Mouse (Mus musculus) midbrain, postnatal 0 days (tissue): Measurements from ENCODE around the gene Pnkp. TPM values are rescaled to one million over a fixed set of nuclear protein-coding genes. Genes with fewer than 3 reads are reported as not detected.

Experiments used
- ATAC-seq: fragments of 200-750 bp; cut with Nextera tagmentation; 2 replicates; pipeline ENCODE4 v1.8.0; 2017; ENCODE audit warnings: moderate number of reproducible peaks, mild to moderate bottlenecking, moderate TSS enrichment, moderate library complexity; ENCODE audit not compliant: low FRiP score
- DNase-seq: peaks from one replicate; pipeline ENCODE4 v3.0.0-alpha.2; 2015; ENCODE audit warnings: low spot score
- H3K27ac ChIP-seq: fragments of 300-500 bp; sonication (generic); 2 replicates; pipeline ENCODE4 v1.5.1; 2014; ENCODE audit warnings: low read depth, mild to moderate bottlenecking, low read length, mixed read lengths
- H3K27me3 ChIP-seq: fragments of 300-500 bp; sonication (generic); 2 replicates; pipeline ENCODE4 v1.6.1; 2014; ENCODE audit warnings: low read length, control low read depth, mixed read lengths; ENCODE audit not compliant: insufficient read depth
- H3K36me3 ChIP-seq: fragments of 300-500 bp; sonication (generic); 2 replicates; pipeline ENCODE4 v1.6.1; 2014; ENCODE audit warnings: low read length, control low read depth, mixed read lengths; ENCODE audit not compliant: insufficient read depth
- H3K4me1 ChIP-seq: fragments of 300-500 bp; sonication (generic); 2 replicates; pipeline ENCODE4 v1.6.1; 2014; ENCODE audit warnings: mild to moderate bottlenecking, control low read depth, antibody characterized with exemption, low read length, mixed read lengths; ENCODE audit not compliant: insufficient read depth
- H3K4me2 ChIP-seq: fragments of 300-500 bp; sonication (generic); 2 replicates; pipeline ENCODE4 v1.6.1; 2014; ENCODE audit warnings: low read depth, mild to moderate bottlenecking, low read length, mixed read lengths; ENCODE audit not compliant: poor library complexity, severe bottlenecking
- H3K4me3 ChIP-seq: fragments of 300-500 bp; sonication (generic); 2 replicates; pipeline ENCODE4 v1.5.1; 2014; ENCODE audit warnings: low read depth, mild to moderate bottlenecking, low read length, moderate library complexity
- H3K9ac ChIP-seq: fragments of 300-500 bp; sonication (generic); replicated peaks from 2 replicates; pipeline ENCODE4 v1.6.1; 2014; ENCODE audit warnings: mild to moderate bottlenecking, low read length, moderate library complexity, mixed read lengths; ENCODE audit not compliant: poor library complexity, severe bottlenecking
- H3K9me3 ChIP-seq: fragments of 300-500 bp; sonication (generic); 2 replicates; pipeline ENCODE4 v1.6.1; 2016; ENCODE audit warnings: low read length, control low read depth
- CTCF ChIP-seq: IDR thresholded peaks from 2 replicates; pipeline ENCODE4 v1.5.1; 2016; ENCODE audit warnings: antibody characterized with exemption, mild to moderate bottlenecking
- WGBS: fragments of 180-500 bp; shearing (Covaris S2); extraction: QIAGEN DNeasy Blood & Tissue Kit; methylation state at CpG from one replicate; pipeline ENCODE4 v1.1.7; 2014; 5-methylcytosine and 5-hydroxymethylcytosine counted together
- polyA plus RNA-seq: library from polyadenylated mRNA; unstranded; fragments of >200 nt; fragmentation: Nextera tagmentation; extraction: Ambion mirVana; gene quantifications from 2 replicates; pipeline ENCODE4 v1.2.1, GENCODE M21; 2015
- total RNA-seq: library from RNA; depleted of rRNA; stranded (reverse); fragments of >200 nt; gene quantifications from 2 replicates; pipeline ENCODE4 v1.2.3, GENCODE M21; 2014

The Pnkp gene
- total and polyA plus RNA-seq, 2 experiments from 2014 or later = 31.2 to 32.4 TPM

- H3K27ac ChIP-seq = no peak overlapping the region
- 36% methylated on average over 9 of the region's 9 CpGs for WGBS
Observed at GRCm38 (mm10) chr7:44867802-44868201, 10.9 kb downstream of the Pnkp start.

GRCm38 (mm10) chr7:44868465-44868864, 11.5 kb downstream of the Pnkp start:
- peak overlapping the region; percentile 99 for H3K9ac ChIP-seq
- no peaks in the 10 kb centered on the region for H3K9me3 ChIP-seq
- H3K4me3 ChIP-seq = peak overlapping the region; percentile 98
- H3K27me3 ChIP-seq = no peaks in the 10 kb centered on the region
- H3K36me3 ChIP-seq = peaks cover 21% of the 10 kb centered on the region
- 4% methylated on average over 16 of the region's 16 CpGs for WGBS
- H3K4me2 ChIP-seq = peak overlapping the region; percentile 92
- DNase-seq (no peak), ATAC-seq (no peak)
- H3K27ac ChIP-seq = peak overlapping the region; percentile 100
- H3K4me1 ChIP-seq = peaks cover 24% of the 10 kb centered on the region
- TF ChIP-seq CTCF = no peak

More at GRCm38 (mm10) chr7:44867802-44868201, 10.9 kb downstream of the Pnkp start:
- no peak for DNase-seq
- H3K4me3 ChIP-seq = peak overlapping the region; percentile 98
- ATAC-seq = no peak
- no peak for TF ChIP-seq CTCF
- H3K9ac ChIP-seq = peak overlapping the region; percentile 29; the same call in 1 of the 2 replicates
- H3K27me3 ChIP-seq = no peaks in the 10 kb centered on the region
- H3K9me3 ChIP-seq = no peaks in the 10 kb centered on the region
- peaks cover 24% of the 10 kb centered on the region for H3K4me1 ChIP-seq
- H3K4me2 ChIP-seq = peak overlapping the region; percentile 92
- peaks cover 27% of the 10 kb centered on the region for H3K36me3 ChIP-seq

GRCm38 (mm10) chr7:44868919-44869696, 12.2 kb downstream of the Pnkp start:
- Histone ChIP-seq H3K4me2 (peak overlapping the region; percentile 92), H3K4me1 (peaks cover 24% of the 10 kb centered on the region), H3K4me3 (peak overlapping the region; percentile 98), H3K9me3 (no peaks in the 10 kb centered on the region), H3K27me3 (no peaks in the 10 kb centered on the region), H3K27ac (peak overlapping the region; percentile 100), H3K9ac (peak overlapping the region; percentile 99), H3K36me3 (peaks cover 14% of the 10 kb centered on the region)
- WGBS = 2% methylated on average over 82 of the region's 108 CpGs
- TF ChIP-seq CTCF = peak; percentile 6; the same call in 1 of the 2 replicates
- ATAC-seq (peak; percentile 8), DNase-seq (peak; percentile 57)

- peak; percentile 96 for ATAC-seq
- TF ChIP-seq CTCF = no peak; the same call in 1 of the 2 replicates
- peaks cover 6% of the 10 kb centered on the region; the same call in 1 of the 2 replicates for H3K36me3 ChIP-seq
- peaks cover 24% of the 10 kb centered on the region for H3K4me1 ChIP-seq
- no peaks in the 10 kb centered on the region for H3K27me3 ChIP-seq
- peak within 1 kb of the TSS; percentile 100 for H3K27ac ChIP-seq
- H3K4me3 ChIP-seq = peak within 1 kb of the TSS; percentile 98
- peak; percentile 99 for DNase-seq
- peak within 1 kb of the TSS; percentile 99 for H3K9ac ChIP-seq
- WGBS = 7% methylated on average over 29 of the region's 29 CpGs
- peak within 1 kb of the TSS; percentile 92 for H3K4me2 ChIP-seq
- no peaks in the 10 kb centered on the region for H3K9me3 ChIP-seq
Observed at GRCm38 (mm10) chr7:44869697-44870528, 13.0 kb downstream of the Pnkp start, which contains the start of gene Ptov1. Gene Ptov1, minus strand, starts transcription at chr7:44869788.

DNA sequence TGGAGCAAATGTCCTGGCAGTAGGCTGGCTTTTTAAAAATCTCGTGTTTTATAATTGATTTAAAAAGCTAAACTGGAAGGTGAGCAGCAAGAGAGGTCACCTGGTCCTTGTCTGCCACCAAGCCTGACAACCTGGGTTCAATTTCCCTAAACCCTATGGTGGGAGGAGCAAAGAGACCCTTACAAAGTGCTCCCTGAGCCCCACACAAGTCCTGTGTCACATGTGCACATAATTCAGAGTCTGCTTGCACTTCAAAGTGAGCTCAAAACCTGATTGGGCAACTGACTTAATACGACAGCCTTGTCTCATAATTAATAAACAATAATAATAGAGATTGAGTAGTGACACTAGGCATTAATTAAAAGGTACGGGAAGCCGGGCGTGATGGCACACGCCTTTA, 13.7 kb downstream of the Pnkp start:
- WGBS = 85% methylated on average over 6 of the region's 6 CpGs
- DNase-seq = no peak
- H3K4me1 ChIP-seq = peaks cover 24% of the 10 kb centered on the region
- H3K4me2 ChIP-seq = peak overlapping the region; percentile 92
- no peaks in the 10 kb centered on the region for H3K9me3 ChIP-seq
- no peaks in the 10 kb centered on the region for H3K27me3 ChIP-seq
- peak overlapping the region; percentile 100 for H3K27ac ChIP-seq
- no peak for TF ChIP-seq CTCF
- no peak for ATAC-seq
- H3K36me3 ChIP-seq = peaks cover 5% of the 10 kb centered on the region; the same call in 1 of the 2 replicates
- H3K9ac ChIP-seq = 0 out of 2 replicates have a peak overlapping the region, but pooled peaks have one; percentile 51
- H3K4me3 ChIP-seq = peak overlapping the region; percentile 98; the same call in 1 of the 2 replicates
